Comparison of ENCODE assay signal across 19 mouse cellular contexts in the genomic region with DNA sequence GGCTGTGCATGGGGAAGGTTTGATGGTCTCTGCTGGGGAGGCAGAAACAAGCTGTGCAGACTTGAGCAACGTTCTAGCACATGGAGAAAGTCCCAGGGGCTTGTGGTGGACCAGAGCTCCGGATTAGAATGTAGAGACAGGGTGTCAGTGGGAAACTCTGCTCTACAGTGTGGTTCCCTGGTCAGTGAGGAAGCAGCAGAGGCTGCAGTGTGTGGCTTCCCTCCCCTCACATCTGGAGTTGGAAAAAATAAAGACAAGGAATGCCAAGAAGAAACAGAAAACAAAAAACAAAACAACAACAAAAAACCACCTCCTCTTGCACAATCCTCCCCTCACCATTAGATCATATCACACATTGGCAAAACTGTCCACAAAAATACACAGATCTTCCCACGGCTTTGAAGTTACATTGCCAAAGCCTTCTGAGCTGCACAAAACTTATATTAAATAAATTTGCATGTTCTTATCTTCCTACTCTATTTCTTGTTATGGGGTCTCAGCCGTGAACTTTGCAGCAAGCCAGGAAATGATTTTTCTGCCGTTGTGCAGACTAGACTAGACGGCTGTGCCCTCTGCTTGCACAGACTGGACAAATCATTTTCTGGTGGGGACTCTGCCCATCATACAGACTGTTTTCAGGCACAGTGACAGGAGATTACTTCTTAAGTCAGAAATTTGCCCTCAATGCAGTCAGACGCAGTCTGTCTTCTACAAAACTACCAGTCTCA.
"Had no signal": no experiment of that assay in that cellular context is flagged by ENCODE, and none has a peak within 500 bp of the region (broad histone marks: within the 10 kb centered on the region; RNA-seq: fewer than 3 reads in every experiment).

No protein-coding gene starts in this region.

- H3K4me2 ChIP-seq: liver, embryonic 11.5 days; liver, embryonic 13.5 days; liver, embryonic 15.5 days; midbrain, embryonic 11.5 days; midbrain, embryonic 13.5 days; midbrain, embryonic 15.5 days; neural tube, embryonic 12.5 days had no signal

- H3K4me1 ChIP-seq: liver, embryonic 13.5 days; liver, embryonic 15.5 days; megakaryocyte, embryonic 14.5 days; midbrain, embryonic 13.5 days; midbrain, embryonic 15.5 days; neural tube, embryonic 12.5 days had no signal

- DNase-seq: liver, embryonic 13.5 days; liver, postnatal 0 days; lung, adult 2 months; retina, postnatal 1 day; right cerebral cortex, adult 18-20 months; right cerebral cortex, postnatal 25 days; right cerebral cortex, postnatal 4 days; spleen, adult 18-20 months; thymus, adult 18-20 months; thymus, postnatal 14 days; thymus, postnatal 36 days had no signal

- H3K4me3 ChIP-seq: liver, embryonic 13.5 days; liver, embryonic 15.5 days; megakaryocyte, embryonic 14.5 days; midbrain, embryonic 13.5 days; midbrain, embryonic 15.5 days; neural tube, embryonic 12.5 days had no signal

- ATAC-seq: liver, postnatal 0 days; midbrain, embryonic 13.5 days; midbrain, embryonic 15.5 days had no signal

- H3K36me3 ChIP-seq: liver, embryonic 13.5 days; liver, embryonic 15.5 days; midbrain, embryonic 13.5 days; midbrain, embryonic 15.5 days; neural tube, embryonic 12.5 days had no signal

- H3K27ac ChIP-seq: liver, embryonic 13.5 days; liver, embryonic 15.5 days; macrophage; midbrain, embryonic 13.5 days; midbrain, embryonic 15.5 days; neural tube, embryonic 12.5 days had no signal

- H3K27me3 ChIP-seq: liver, embryonic 13.5 days; liver, embryonic 15.5 days; midbrain, embryonic 13.5 days; midbrain, embryonic 15.5 days; neural tube, embryonic 12.5 days had no signal

- H3K9me3 ChIP-seq: liver, embryonic 13.5 days; liver, embryonic 15.5 days; megakaryocyte, embryonic 14.5 days; midbrain, embryonic 15.5 days; neural tube, embryonic 12.5 days had no signal

- H3K9ac ChIP-seq: liver, embryonic 13.5 days; liver, embryonic 15.5 days; liver, postnatal 0 days; midbrain, embryonic 13.5 days; midbrain, embryonic 15.5 days; neural tube, embryonic 12.5 days had no signal
